Mouse (Mus musculus): ENCODE measurements around the gene Epha6. TPM values are rescaled to one million over a fixed set of nuclear protein-coding genes. Genes with fewer than 3 reads are reported as not detected.
A peak's percentile ranks its signal among the peaks of the same experiment; 100 is the strongest.

The Epha6 gene
- polyA plus RNA-seq, 1 experiment from 2014 or later: 3.2 TPM

DNA sequence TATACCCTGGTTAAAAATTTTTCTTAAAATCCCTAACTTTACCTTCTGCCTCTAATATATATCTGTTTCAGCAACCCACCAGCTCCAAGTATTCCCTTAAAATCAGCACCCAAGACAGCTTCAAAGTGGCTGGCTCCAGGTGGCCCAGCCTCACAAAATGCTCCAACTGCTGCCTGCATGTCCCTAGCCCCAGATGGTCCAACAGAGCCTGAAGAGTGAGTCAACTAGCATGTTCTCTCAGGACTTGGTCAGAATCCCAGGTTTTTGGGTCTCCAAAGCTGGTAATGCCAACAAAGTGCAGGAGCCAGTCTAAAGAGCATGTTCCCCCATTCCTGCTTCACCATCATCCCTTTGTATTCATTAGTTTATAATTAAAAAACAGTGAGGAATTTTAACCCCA, 129.6 kb downstream of the Epha6 start:
- H3K36me3 ChIP-seq: no peaks in the 10 kb centered on the region
- no peak overlapping the region for H3K27ac ChIP-seq (replicated peaks)
- H3K4me3 ChIP-seq: no peak overlapping the region
- H3K9me3 ChIP-seq: no peaks in the 10 kb centered on the region
- no peak overlapping the region for H3K9ac ChIP-seq (replicated peaks)
- no peak for ATAC-seq (ENCODE audit: low FRiP score, low read depth)
- no peaks in the 10 kb centered on the region for H3K27me3 ChIP-seq
- H3K4me2 ChIP-seq (replicated peaks): no peak overlapping the region
- no peaks in the 10 kb centered on the region for H3K4me1 ChIP-seq

GRCm38 (mm10) chr16:60468200-60468785, 137.0 kb downstream of the Epha6 start:
- Histone ChIP-seq H3K4me1 (no peaks in the 10 kb centered on the region), H3K36me3 (no peaks in the 10 kb centered on the region)

DNA sequence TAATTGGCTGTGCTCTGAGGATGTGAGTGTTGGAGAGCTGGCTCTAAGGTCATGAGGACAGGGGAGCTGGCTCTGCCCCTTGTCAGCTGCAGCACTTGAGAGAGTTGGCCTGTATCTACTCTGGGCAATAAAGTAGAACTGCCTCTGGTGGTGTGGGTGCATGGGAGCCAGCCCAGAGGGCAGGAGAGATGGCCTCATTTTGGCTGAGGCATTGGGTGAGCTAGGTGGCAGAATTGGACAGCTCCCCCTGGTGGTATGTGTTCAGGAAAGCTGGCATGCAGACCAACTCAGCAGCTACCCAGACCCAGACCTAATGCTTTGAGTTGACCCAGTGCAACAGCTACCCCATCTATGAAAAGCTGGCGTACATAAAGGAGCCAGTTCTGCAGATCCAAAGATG, 170.0 kb downstream of the Epha6 start:
- Histone ChIP-seq H3K27ac (replicated peaks) (no peak overlapping the region), H3K4me2 (replicated peaks) (no peak overlapping the region), H3K27me3 (no peaks in the 10 kb centered on the region), H3K36me3 (no peaks in the 10 kb centered on the region), H3K4me3 (no peak overlapping the region), H3K9me3 (no peaks in the 10 kb centered on the region), H3K9ac (replicated peaks) (no peak overlapping the region), H3K4me1 (no peaks in the 10 kb centered on the region)
- ATAC-seq (ENCODE audit: low FRiP score, low read depth): 0 out of 2 replicates have a peak, but pooled peaks have one; percentile 16
- WGBS: 83% methylated on average over 1 of the region's 1 CpGs

More at GRCm38 (mm10) chr16:60468200-60468785, 137.0 kb downstream of the Epha6 start:
- 73% methylated on average over 7 of the region's 7 CpGs for WGBS
- Histone ChIP-seq H3K9ac (replicated peaks) (no peak overlapping the region), H3K27me3 (no peaks in the 10 kb centered on the region), H3K4me2 (replicated peaks) (no peak overlapping the region), H3K9me3 (no peaks in the 10 kb centered on the region), H3K4me3 (no peak overlapping the region), H3K27ac (replicated peaks) (no peak overlapping the region)
- 0 out of 2 replicates have a peak, but pooled peaks have one; percentile 23 for ATAC-seq (ENCODE audit: low FRiP score, low read depth)

- Histone ChIP-seq H3K4me2 (replicated peaks) (no peak overlapping the region), H3K27ac (replicated peaks) (no peak overlapping the region), H3K27me3 (no peaks in the 10 kb centered on the region), H3K4me3 (no peak overlapping the region), H3K4me1 (no peaks in the 10 kb centered on the region), H3K36me3 (no peaks in the 10 kb centered on the region), H3K9ac (replicated peaks) (no peak overlapping the region), H3K9me3 (no peaks in the 10 kb centered on the region)
- 81% methylated on average over 1 of the region's 1 CpGs for WGBS
- no peak for ATAC-seq (ENCODE audit: low FRiP score, low read depth)
These were observed 171.1 kb downstream of the Epha6 start for GRCm38 (mm10) chr16:60434241-60434640.

- WGBS: 74% methylated on average over 3 of the region's 3 CpGs
- no peaks in the 10 kb centered on the region for H3K27me3 ChIP-seq
- no peaks in the 10 kb centered on the region for H3K9me3 ChIP-seq
- no peak overlapping the region for H3K4me3 ChIP-seq
- ATAC-seq (ENCODE audit: low FRiP score, low read depth): no peak
- H3K4me1 ChIP-seq: no peaks in the 10 kb centered on the region
- no peak overlapping the region for H3K4me2 ChIP-seq (replicated peaks)
- H3K9ac ChIP-seq (replicated peaks): no peak overlapping the region
- no peaks in the 10 kb centered on the region for H3K36me3 ChIP-seq
- no peak overlapping the region for H3K27ac ChIP-seq (replicated peaks)
These were observed 210.0 kb downstream of the Epha6 start for GRCm38 (mm10) chr16:60395306-60395705.

DNA sequence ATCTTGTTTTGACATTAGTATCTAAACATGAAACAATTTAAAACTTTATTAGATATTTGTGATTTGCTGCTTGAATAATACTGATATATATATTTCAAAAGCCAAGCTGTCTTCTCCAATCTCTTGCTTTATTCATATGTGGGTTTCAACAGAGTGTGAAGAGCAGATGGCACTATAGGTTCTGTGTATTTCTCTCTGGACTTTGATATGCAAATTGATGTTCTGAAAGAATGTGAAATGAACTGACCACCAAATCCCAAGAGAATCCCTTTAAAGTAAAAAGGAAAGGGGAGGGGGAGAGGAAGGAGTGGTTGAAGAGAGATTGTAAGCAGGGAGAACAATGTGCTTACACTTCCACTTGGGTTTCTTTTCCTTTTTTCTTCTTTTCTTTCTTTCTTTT, 212.4 kb downstream of the Epha6 start:
- no peaks in the 10 kb centered on the region for H3K36me3 ChIP-seq
- H3K4me1 ChIP-seq: no peaks in the 10 kb centered on the region
- H3K9ac ChIP-seq (replicated peaks): no peak overlapping the region
- no peak overlapping the region for H3K4me3 ChIP-seq
- H3K27me3 ChIP-seq: no peaks in the 10 kb centered on the region
- no peaks in the 10 kb centered on the region for H3K9me3 ChIP-seq
- ATAC-seq (ENCODE audit: low FRiP score, low read depth): peak; percentile 78
- H3K27ac ChIP-seq (replicated peaks): no peak overlapping the region
- H3K4me2 ChIP-seq (replicated peaks): no peak overlapping the region

DNA sequence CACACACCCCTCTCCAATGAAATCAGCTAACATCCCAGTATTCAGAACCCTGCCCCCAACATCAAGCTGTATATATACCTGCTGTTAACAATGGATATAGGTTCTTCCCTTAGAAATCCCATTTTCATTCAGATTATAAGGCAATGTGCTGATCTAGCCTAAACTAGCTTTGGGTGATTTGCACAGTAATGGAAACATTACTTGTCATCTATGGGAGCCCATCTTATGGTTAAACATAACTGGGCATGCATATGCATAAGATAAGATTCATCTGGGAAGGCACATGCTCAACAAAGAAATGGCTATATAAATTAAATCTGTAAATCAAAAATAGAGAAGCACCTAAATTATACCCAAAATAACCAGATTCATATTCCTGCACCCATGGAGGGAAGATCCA, 230.2 kb downstream of the Epha6 start:
- Histone ChIP-seq H3K27me3 (no peaks in the 10 kb centered on the region), H3K4me3 (no peak overlapping the region), H3K36me3 (no peaks in the 10 kb centered on the region), H3K4me1 (no peaks in the 10 kb centered on the region), H3K27ac (replicated peaks) (no peak overlapping the region), H3K4me2 (replicated peaks) (no peak overlapping the region), H3K9me3 (no peaks in the 10 kb centered on the region), H3K9ac (replicated peaks) (no peak overlapping the region)
- ATAC-seq (ENCODE audit: low FRiP score, low read depth): no peak

- Histone ChIP-seq H3K4me1 (no peaks in the 10 kb centered on the region), H3K4me2 (replicated peaks) (no peak overlapping the region), H3K9me3 (no peaks in the 10 kb centered on the region), H3K4me3 (no peak overlapping the region), H3K36me3 (no peaks in the 10 kb centered on the region), H3K27me3 (no peaks in the 10 kb centered on the region), H3K27ac (replicated peaks) (no peak overlapping the region), H3K9ac (replicated peaks) (no peak overlapping the region)
- WGBS: 81% methylated on average over 1 of the region's 1 CpGs
- no peak for ATAC-seq (ENCODE audit: low FRiP score, low read depth)
These were observed 321.4 kb downstream of the Epha6 start for GRCm38 (mm10) chr16:60283963-60284362.

- Histone ChIP-seq H3K9ac (replicated peaks) (no peak overlapping the region), H3K4me1 (no peaks in the 10 kb centered on the region), H3K27ac (replicated peaks) (no peak overlapping the region), H3K27me3 (no peaks in the 10 kb centered on the region), H3K4me3 (no peak overlapping the region), H3K4me2 (replicated peaks) (no peak overlapping the region), H3K36me3 (no peaks in the 10 kb centered on the region), H3K9me3 (no peaks in the 10 kb centered on the region)
- peak; percentile 23; the same call in 1 of the 2 replicates for ATAC-seq (ENCODE audit: low FRiP score, low read depth)
- 81% methylated on average over 2 of the region's 2 CpGs for WGBS
These were observed 331.2 kb downstream of the Epha6 start for GRCm38 (mm10) chr16:60274109-60274508.

GRCm38 (mm10) chr16:60266367-60267351, 338.7 kb downstream of the Epha6 start:
- ATAC-seq (ENCODE audit: low FRiP score, low read depth): peak; percentile 73
- H3K9ac ChIP-seq (replicated peaks): no peak overlapping the region
- WGBS: 68% methylated on average over 9 of the region's 9 CpGs
- H3K4me3 ChIP-seq: no peak overlapping the region
- no peaks in the 10 kb centered on the region for H3K4me1 ChIP-seq
- no peak overlapping the region for H3K4me2 ChIP-seq (replicated peaks)
- no peaks in the 10 kb centered on the region for H3K36me3 ChIP-seq
- no peak overlapping the region for H3K27ac ChIP-seq (replicated peaks)
- H3K27me3 ChIP-seq: no peaks in the 10 kb centered on the region
- H3K9me3 ChIP-seq: no peaks in the 10 kb centered on the region

DNA sequence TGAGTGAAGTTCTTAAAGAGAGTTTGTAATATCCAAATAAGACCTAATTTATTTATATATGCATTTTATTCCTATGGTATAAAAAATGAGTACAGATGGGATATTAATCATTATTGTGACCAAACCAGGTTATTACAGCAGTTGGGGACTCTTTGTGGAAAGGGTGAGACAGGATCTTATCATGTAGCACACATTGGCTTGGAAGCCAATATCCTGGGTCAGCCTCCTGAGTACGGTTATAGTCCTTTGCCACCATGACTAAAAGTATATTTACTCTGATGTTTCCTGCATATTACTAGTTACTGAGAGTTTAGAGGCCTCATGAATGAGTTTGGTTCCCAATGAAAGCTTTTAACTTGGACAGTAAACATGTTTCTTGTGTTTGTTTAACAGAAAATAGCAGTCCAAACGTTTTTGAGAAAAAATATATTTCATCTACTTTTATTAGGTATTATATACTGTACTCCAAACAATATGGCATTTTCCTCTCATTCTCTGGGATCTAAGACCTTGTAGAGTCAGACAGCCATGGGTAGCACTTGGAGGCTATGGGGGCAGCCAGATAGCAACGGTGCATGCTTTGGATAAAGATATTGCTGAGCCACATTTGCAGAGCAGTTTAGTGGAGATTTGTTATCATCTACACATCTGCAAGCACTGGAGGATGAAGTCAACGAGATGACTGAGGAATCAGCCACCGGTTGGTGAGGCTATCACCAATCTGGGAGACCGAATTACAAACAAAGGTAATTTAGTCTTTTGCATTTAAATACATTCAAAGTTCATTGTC, 340.4 kb downstream of the Epha6 start:
- H3K9ac ChIP-seq (replicated peaks): no peak overlapping the region
- H3K4me3 ChIP-seq: no peak overlapping the region
- WGBS: 75% methylated on average over 6 of the region's 6 CpGs
- H3K27me3 ChIP-seq: no peaks in the 10 kb centered on the region
- H3K9me3 ChIP-seq: no peaks in the 10 kb centered on the region
- H3K4me2 ChIP-seq (replicated peaks): no peak overlapping the region
- no peak for ATAC-seq (ENCODE audit: low FRiP score, low read depth)
- no peak overlapping the region for H3K27ac ChIP-seq (replicated peaks)
- no peaks in the 10 kb centered on the region for H3K4me1 ChIP-seq
- H3K36me3 ChIP-seq: no peaks in the 10 kb centered on the region

- Histone ChIP-seq H3K4me2 (replicated peaks) (no peak overlapping the region), H3K27me3 (no peaks in the 10 kb centered on the region), H3K36me3 (no peaks in the 10 kb centered on the region), H3K9ac (replicated peaks) (no peak overlapping the region), H3K4me3 (no peak overlapping the region), H3K4me1 (no peaks in the 10 kb centered on the region), H3K27ac (replicated peaks) (no peak overlapping the region), H3K9me3 (no peaks in the 10 kb centered on the region)
- WGBS: 82% methylated on average over 7 of the region's 7 CpGs
- no peak for ATAC-seq (ENCODE audit: low FRiP score, low read depth)
These were observed 347.1 kb downstream of the Epha6 start for GRCm38 (mm10) chr16:60258151-60258635.
